Mouse (Mus musculus) stomach, postnatal 0 days (tissue): ENCODE results near the gene Med6. TPM values are rescaled to one million over a fixed set of nuclear protein-coding genes. Genes with fewer than 3 reads are reported as not detected.

Experiments used
- ATAC-seq: fragments of 200-750 bp; cut with Nextera tagmentation; 2 replicates; pipeline ENCODE4 v1.8.0; 2017; ENCODE audit not compliant: low FRiP score, low TSS enrichment
- DNase-seq: peaks from one replicate; pipeline ENCODE4 v3.0.0-alpha.2; 2016; ENCODE audit warnings: low spot score
- H3K27ac ChIP-seq: fragments of 300-500 bp; sonication (generic); replicated peaks from 2 replicates; pipeline ENCODE4 v1.5.1; 2014; ENCODE audit warnings: mild to moderate bottlenecking, control low read depth
- H3K27me3 ChIP-seq: fragments of 300-500 bp; sonication (generic); 2 replicates; pipeline ENCODE4 v1.6.1; 2014; ENCODE audit warnings: low read length; ENCODE audit not compliant: control insufficient read depth, insufficient read depth
- H3K36me3 ChIP-seq: fragments of 300-500 bp; sonication (generic); 2 replicates; pipeline ENCODE4 v1.6.1; 2014; ENCODE audit warnings: low read length, mixed read lengths; ENCODE audit not compliant: control insufficient read depth, insufficient read depth
- H3K4me1 ChIP-seq: fragments of 300-500 bp; sonication (generic); replicated peaks from 2 replicates; pipeline ENCODE4 v1.6.1; 2014; ENCODE audit warnings: antibody characterized with exemption; ENCODE audit not compliant: control insufficient read depth, insufficient read depth
- H3K4me2 ChIP-seq: fragments of 300-500 bp; sonication (generic); replicated peaks from 2 replicates; pipeline ENCODE4 v1.6.1; 2014; ENCODE audit warnings: low read depth, mild to moderate bottlenecking, control low read depth, moderate library complexity
- H3K4me3 ChIP-seq: fragments of 300-500 bp; sonication (generic); 2 replicates; pipeline ENCODE4 v1.5.1; 2014; ENCODE audit warnings: low read depth, low read length, control low read depth
- H3K9ac ChIP-seq: fragments of 300-500 bp; sonication (generic); 2 replicates; pipeline ENCODE4 v1.6.1; 2014; ENCODE audit warnings: mild to moderate bottlenecking, low read length, control low read depth, mixed read lengths
- H3K9me3 ChIP-seq: fragments of 300-500 bp; sonication (generic); 2 replicates; pipeline ENCODE4 v1.6.1; 2016; ENCODE audit warnings: low read length; ENCODE audit not compliant: control insufficient read depth
- CTCF ChIP-seq: IDR thresholded peaks from 2 replicates; pipeline ENCODE4 v1.5.1; 2016; ENCODE audit warnings: antibody characterized with exemption, low read depth, mild to moderate bottlenecking, moderate library complexity
- EP300 ChIP-seq: optimal IDR thresholded peaks from 2 replicates; pipeline ENCODE3; 2016; ENCODE audit warnings: antibody characterized with exemption
- WGBS: fragments of 180-500 bp; shearing (Covaris S2); extraction: QIAGEN DNeasy Blood & Tissue Kit; methylation state at CpG from one replicate; pipeline ENCODE4 v1.1.7; 2014; 5-methylcytosine and 5-hydroxymethylcytosine counted together
- polyA plus RNA-seq: library from polyadenylated mRNA; unstranded; fragments of >200 nt; fragmentation: Nextera tagmentation; extraction: Ambion mirVana; gene quantifications from 2 replicates; pipeline ENCODE4 v1.2.1, GENCODE M21; 2015

Gene Med6
- polyA plus RNA-seq, 1 experiment from 2014 or later = 37.6 TPM

DNA sequence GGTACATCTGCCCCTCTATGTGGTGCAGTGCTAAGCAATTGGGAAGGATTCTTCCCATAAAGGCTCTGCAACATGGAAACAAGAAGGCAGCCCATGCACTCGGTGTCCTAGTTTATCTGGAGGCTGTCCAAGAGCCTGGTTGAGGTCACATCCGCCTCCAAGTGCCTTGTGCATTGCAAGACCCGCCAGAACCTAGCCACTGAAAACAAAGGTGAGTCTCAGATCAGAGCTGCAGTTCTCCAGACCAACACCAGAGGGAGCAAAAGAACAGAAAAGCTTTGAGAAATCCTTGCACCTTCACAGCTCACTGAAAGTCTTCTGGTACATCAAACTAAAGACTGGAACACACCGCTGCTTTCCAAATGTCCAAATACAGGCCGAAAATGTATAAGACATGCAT lies 24.5 kb upstream of the Med6 start:
- H3K27ac ChIP-seq = no peak overlapping the region
- no peaks in the 10 kb centered on the region for H3K36me3 ChIP-seq
- no peaks in the 10 kb centered on the region for H3K4me1 ChIP-seq
- no peaks in the 10 kb centered on the region for H3K9me3 ChIP-seq
- no peaks in the 10 kb centered on the region for H3K27me3 ChIP-seq
- no peak overlapping the region for H3K4me2 ChIP-seq
- no peak overlapping the region for H3K9ac ChIP-seq
- TF ChIP-seq EP300 (no peak), CTCF (peak; percentile 90)
- ATAC-seq (no peak), DNase-seq (peak; percentile 75)
- no peak overlapping the region for H3K4me3 ChIP-seq
- 13% methylated on average over 5 of the region's 5 CpGs for WGBS

GRCm38 (mm10) chr12:81616980-81617379 lies 22.2 kb upstream of the Med6 start:
- 38% methylated on average over 7 of the region's 7 CpGs for WGBS
- no peak for ATAC-seq

DNA sequence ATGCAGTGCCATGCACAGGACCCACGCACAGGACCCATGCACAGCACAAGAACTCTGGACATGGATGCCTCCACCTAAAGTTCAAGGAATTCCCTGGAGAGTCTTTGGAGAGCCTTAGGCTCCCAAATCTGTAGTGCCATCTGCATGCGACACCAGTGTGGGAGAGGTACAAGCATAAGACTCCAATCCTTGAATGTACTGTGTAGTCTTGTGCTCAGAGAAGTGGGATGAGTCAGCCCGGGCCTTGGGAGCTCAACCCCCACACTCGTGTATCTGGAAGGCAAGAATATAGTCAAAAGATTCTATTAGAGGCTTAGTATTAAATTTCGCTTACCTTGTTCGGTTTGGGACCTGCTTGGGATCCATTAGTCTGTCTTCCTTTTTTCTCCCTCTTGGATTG lies 21.0 kb upstream of the Med6 start:
- Histone ChIP-seq H3K27me3 (no peaks in the 10 kb centered on the region), H3K9ac (no peak overlapping the region), H3K4me2 (no peak overlapping the region), H3K4me3 (no peak overlapping the region), H3K9me3 (no peaks in the 10 kb centered on the region), H3K27ac (no peak overlapping the region), H3K36me3 (no peaks in the 10 kb centered on the region), H3K4me1 (no peaks in the 10 kb centered on the region)
- 80% methylated on average over 6 of the region's 6 CpGs for WGBS
- no peak for TF ChIP-seq CTCF
- no peak for TF ChIP-seq EP300
- ATAC-seq (no peak), DNase-seq (no peak)

More at GRCm38 (mm10) chr12:81616980-81617379, 22.2 kb upstream of the Med6 start:
- DNase-seq = no peak
- Histone ChIP-seq H3K4me1 (no peaks in the 10 kb centered on the region), H3K4me2 (no peak overlapping the region), H3K27ac (no peak overlapping the region), H3K9ac (no peak overlapping the region), H3K27me3 (no peaks in the 10 kb centered on the region), H3K4me3 (no peak overlapping the region), H3K36me3 (no peaks in the 10 kb centered on the region), H3K9me3 (no peaks in the 10 kb centered on the region)
- TF ChIP-seq EP300 = no peak
- no peak for TF ChIP-seq CTCF

GRCm38 (mm10) chr12:81609445-81609844 lies 14.6 kb upstream of the Med6 start:
- no peaks in the 10 kb centered on the region for H3K27me3 ChIP-seq
- H3K4me1 ChIP-seq = no peaks in the 10 kb centered on the region
- H3K36me3 ChIP-seq = no peaks in the 10 kb centered on the region
- H3K9me3 ChIP-seq = no peaks in the 10 kb centered on the region
- H3K4me2 ChIP-seq = no peak overlapping the region
- DNase-seq (no peak), ATAC-seq (no peak)
- H3K9ac ChIP-seq = no peak overlapping the region
- TF ChIP-seq CTCF (no peak), EP300 (no peak)
- H3K27ac ChIP-seq = no peak overlapping the region
- H3K4me3 ChIP-seq = no peak overlapping the region

DNA sequence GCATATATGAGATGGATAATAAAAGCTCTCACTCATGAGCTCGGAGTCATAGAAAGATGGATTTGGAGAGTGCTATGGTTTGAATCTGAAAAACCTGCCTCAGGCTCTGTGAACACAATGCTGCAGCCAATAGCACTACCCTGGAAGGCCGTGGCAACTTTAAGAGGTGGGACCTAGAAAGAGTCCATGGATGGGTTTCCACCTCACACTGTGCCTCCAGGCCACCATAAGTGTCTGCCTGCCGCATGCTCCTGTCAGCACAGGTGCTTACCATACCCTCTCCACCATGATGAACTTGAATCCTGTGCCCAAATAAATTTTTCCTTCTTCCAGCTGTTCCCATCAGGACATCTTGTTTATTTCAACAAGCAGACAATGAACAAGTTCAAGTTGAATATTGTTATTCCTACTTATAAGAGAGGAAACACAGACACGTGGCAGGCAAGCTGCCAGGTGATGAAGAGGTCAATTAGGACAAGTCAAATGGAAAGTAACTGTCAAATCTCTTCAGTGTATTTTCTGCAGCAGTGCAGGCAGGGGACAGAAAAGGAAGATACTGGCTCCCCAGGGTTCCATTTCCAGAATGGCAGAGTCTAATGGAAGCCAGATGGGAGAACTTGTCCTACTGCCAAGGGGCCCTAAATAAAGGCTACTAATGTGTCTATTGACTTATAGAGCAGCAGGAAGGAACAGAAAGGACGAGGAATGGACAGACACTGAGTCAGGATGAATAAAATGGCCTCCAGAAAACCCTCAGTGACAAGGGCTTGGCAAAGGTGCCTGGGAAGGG lies 10.4 kb upstream of the Med6 start:
- Histone ChIP-seq H3K27ac (no peak overlapping the region), H3K4me1 (no peaks in the 10 kb centered on the region), H3K9me3 (no peaks in the 10 kb centered on the region), H3K4me2 (no peak overlapping the region), H3K4me3 (no peak overlapping the region), H3K9ac (no peak overlapping the region), H3K36me3 (no peaks in the 10 kb centered on the region), H3K27me3 (no peaks in the 10 kb centered on the region)
- no peak for DNase-seq
- WGBS = 53% methylated on average over 5 of the region's 5 CpGs
- ATAC-seq = no peak
- TF ChIP-seq EP300 (no peak), CTCF (no peak)

- Histone ChIP-seq H3K4me1 (peaks cover 4% of the 10 kb centered on the region; the same call in 1 of the 2 replicates), H3K9ac (no peak overlapping the region)
Observed at GRCm38 (mm10) chr12:81596547-81597262, 1.9 kb upstream of the Med6 start.

More at GRCm38 (mm10) chr12:81596547-81597262, 1.9 kb upstream of the Med6 start:
- Histone ChIP-seq H3K27ac (no peak overlapping the region), H3K4me2 (no peak overlapping the region), H3K36me3 (no peaks in the 10 kb centered on the region), H3K27me3 (no peaks in the 10 kb centered on the region), H3K4me3 (no peak overlapping the region), H3K9me3 (no peaks in the 10 kb centered on the region)
- 69% methylated on average over 8 of the region's 8 CpGs for WGBS
- ATAC-seq = no peak
- no peak for DNase-seq
- TF ChIP-seq CTCF (no peak), EP300 (no peak)
